Mouse (Mus musculus): ENCODE measurements around the gene Zzef1.

DNA sequence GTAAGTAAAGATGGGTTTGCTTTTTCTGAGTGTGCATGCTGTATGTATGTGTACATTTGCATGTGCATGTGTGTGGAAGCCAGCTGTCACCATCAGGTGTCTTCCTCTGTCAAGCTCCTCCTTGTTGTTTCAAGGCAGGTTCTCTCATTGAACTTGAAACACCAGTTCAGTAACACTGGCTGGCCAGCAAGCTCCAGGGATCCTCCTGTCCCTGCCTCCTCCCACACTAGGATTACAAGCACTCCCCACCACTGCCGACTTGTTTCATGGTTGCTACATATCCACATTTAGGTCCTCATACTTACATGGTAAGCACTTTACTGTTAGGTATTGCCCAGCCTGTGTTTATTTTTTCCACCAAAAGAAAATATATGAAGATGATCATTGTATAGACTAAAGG lies 96.6 kb downstream of the Zzef1 start:
- no peak for TF ChIP-seq CTCF (conservative IDR thresholded peaks at IDR 0.05; ENCODE audit: low read length)
- TF ChIP-seq NANOG (IDR thresholded peaks at IDR 0.05; ENCODE audit: borderline replicate concordance, low read length), result no peak

Measured in E14TG2a.4 (cell line).